Mouse (Mus musculus) CH12.LX (cell line): ENCODE measurements around the gene Eya4. TPM values are rescaled to one million over a fixed set of nuclear protein-coding genes. Genes with fewer than 3 reads are reported as not detected.

Experiments
- DNase-seq: peaks from one replicate; pipeline ENCODE4 v3.0.0-alpha.2; 2013; ENCODE audit errors: extremely low read depth
- H3K27ac ChIP-seq: 2 replicates; pipeline ENCODE4 v1.5.1; 2012; ENCODE audit warnings: low read depth, mild to moderate bottlenecking, control low read depth, moderate library complexity; ENCODE audit not compliant: insufficient read depth
- H3K27me3 ChIP-seq: replicated peaks from 2 replicates; pipeline ENCODE3; 2012; ENCODE audit warnings: inconsistent platforms
- H3K36me3 ChIP-seq, 2 experiments: replicated peaks in 1 of 2; 2 replicates each; pipeline versions ENCODE3 to v1.6.1; 2012; ENCODE audit warnings: inconsistent platforms in 1 of 2, low read length in 1 of 2, mild to moderate bottlenecking in 1 of 2, mixed read lengths in 1 of 2, moderate library complexity in 1 of 2; ENCODE audit not compliant: control insufficient read depth in 1 of 2, insufficient read depth in 1 of 2
- H3K4me1 ChIP-seq, 2 experiments: 2 replicates each; pipeline ENCODE4 v1.6.1; 2012; ENCODE audit warnings: inconsistent platforms in 1 of 2, moderate library complexity in 1 of 2; ENCODE audit not compliant: insufficient read depth in 2 of 2, control insufficient read depth in 1 of 2
- H3K4me2 ChIP-seq: 2 replicates; pipeline ENCODE4 v1.6.1; 2012; ENCODE audit warnings: low read depth, mild to moderate bottlenecking, control low read depth; ENCODE audit not compliant: poor library complexity, insufficient read depth, severe bottlenecking
- H3K4me3 ChIP-seq, 3 experiments: fragments of 150-350 bp in 1 of 3; sonication (generic) in 1 of 3; replicated peaks in 1 of 3; 2 replicates each; pipeline versions ENCODE3 to v1.5.1; 2011 to 2012; ENCODE audit warnings: low read depth in 2 of 3, low read length in 2 of 3, mild to moderate bottlenecking in 2 of 3, moderate library complexity in 2 of 3, control low read depth in 1 of 3, improper control_type of control experiment in 1 of 3, inconsistent platforms in 1 of 3, mixed read lengths in 1 of 3; ENCODE audit not compliant: poor library complexity in 1 of 3
- H3K79me2 ChIP-seq: replicated peaks from 2 replicates; pipeline ENCODE4 v1.6.1; 2012; ENCODE audit warnings: mild to moderate bottlenecking, moderate library complexity; ENCODE audit not compliant: control insufficient read depth, poor library complexity, insufficient read depth, severe bottlenecking; ENCODE audit errors: extremely low read depth
- H3K9ac ChIP-seq: 2 replicates; pipeline ENCODE4 v1.6.1; 2012; ENCODE audit warnings: low read depth, mild to moderate bottlenecking, control low read depth, moderate library complexity; ENCODE audit not compliant: insufficient read depth
- H3K9me3 ChIP-seq: replicated peaks from 2 replicates; pipeline ENCODE3; 2012; ENCODE audit warnings: low read length, inconsistent platforms, mixed read lengths
- BHLHE40 ChIP-seq: IDR thresholded peaks from 2 replicates; pipeline ENCODE4 v1.6.1; 2011; ENCODE audit warnings: mild to moderate bottlenecking, low read depth, low read length, improper control_type of control experiment
- CHD1 ChIP-seq: IDR thresholded peaks from 2 replicates; pipeline ENCODE4 v1.6.1; 2012; ENCODE audit warnings: low read depth, low read length, improper control_type of control experiment, inconsistent platforms
- CHD2 ChIP-seq: IDR thresholded peaks from 2 replicates; pipeline ENCODE4 v1.6.1; 2011; ENCODE audit warnings: low read length, improper control_type of control experiment
- CTCF ChIP-seq, 2 experiments: IDR thresholded peaks in 1 of 2; conservative IDR thresholded peaks in 1 of 2; 2 replicates each; pipeline ENCODE4 v1.5.1; 2011 to 2012; ENCODE audit warnings: low read depth in 2 of 2, low read length in 2 of 2, improper control_type of control experiment in 1 of 2, inconsistent platforms in 1 of 2, mild to moderate bottlenecking in 1 of 2, moderate library complexity in 1 of 2
- E2F4 ChIP-seq: IDR thresholded peaks from 2 replicates; pipeline ENCODE4 v1.6.1; 2011; ENCODE audit warnings: low read depth, low read length, improper control_type of control experiment; ENCODE audit not compliant: insufficient replicate concordance
- EP300 ChIP-seq: IDR thresholded peaks from 2 replicates; pipeline ENCODE4 v1.6.1; 2011; ENCODE audit warnings: low read length, improper control_type of control experiment
- ETS1 ChIP-seq: conservative IDR thresholded peaks from 2 replicates; pipeline ENCODE4 v1.6.1; 2012; ENCODE audit warnings: low read depth, mild to moderate bottlenecking, inconsistent platforms, low read length, improper control_type of control experiment, moderate library complexity
- GABPA ChIP-seq: IDR thresholded peaks from 2 replicates; pipeline ENCODE4 v1.6.1; 2012; ENCODE audit warnings: low read depth, low read length, improper control_type of control experiment, inconsistent platforms; ENCODE audit not compliant: insufficient replicate concordance
- JUN ChIP-seq: IDR thresholded peaks from 2 replicates; pipeline ENCODE4 v1.6.1; 2011; ENCODE audit warnings: low read depth, mild to moderate bottlenecking, low read length, improper control_type of control experiment, moderate library complexity; ENCODE audit not compliant: insufficient read depth
- JUND ChIP-seq: conservative IDR thresholded peaks from 2 replicates; pipeline ENCODE4 v1.6.1; 2011; ENCODE audit warnings: low read depth, low read length, improper control_type of control experiment
- KAT2A ChIP-seq: IDR thresholded peaks from 2 replicates; pipeline ENCODE4 v1.6.1; 2012; ENCODE audit warnings: low read length, improper control_type of control experiment, inconsistent platforms; ENCODE audit not compliant: insufficient replicate concordance
- MEF2A ChIP-seq: IDR thresholded peaks from 2 replicates; pipeline ENCODE4 v1.6.1; 2014; ENCODE audit warnings: low read depth, mild to moderate bottlenecking, inconsistent platforms, low read length, improper control_type of control experiment, borderline replicate concordance
- MXI1 ChIP-seq: IDR thresholded peaks from 2 replicates; pipeline ENCODE4 v1.6.1; 2011; ENCODE audit warnings: mild to moderate bottlenecking, low read depth, low read length, improper control_type of control experiment
- NRF1 ChIP-seq: IDR thresholded peaks from 2 replicates; pipeline ENCODE4 v1.6.1; 2014; ENCODE audit warnings: low read depth, mild to moderate bottlenecking, inconsistent platforms, low read length, improper control_type of control experiment, moderate library complexity
- PAX5 ChIP-seq: IDR thresholded peaks from 2 replicates; pipeline ENCODE4 v1.6.1; 2012; ENCODE audit warnings: low read length, inconsistent platforms, mixed read lengths
- POLR2A ChIP-seq: IDR thresholded peaks from 2 replicates; pipeline ENCODE4 v1.6.1; 2011; ENCODE audit warnings: low read depth, mild to moderate bottlenecking, improper control_type of control experiment, low read length
- RAD21 ChIP-seq: IDR thresholded peaks from 2 replicates; pipeline ENCODE4 v1.6.1; 2011; ENCODE audit warnings: low read depth, mild to moderate bottlenecking, low read length, improper control_type of control experiment, moderate library complexity
- SIN3A ChIP-seq: IDR thresholded peaks from 2 replicates; pipeline ENCODE4 v1.6.1; 2012; ENCODE audit warnings: low read length, improper control_type of control experiment, inconsistent platforms
- TBP ChIP-seq: conservative IDR thresholded peaks from 2 replicates; pipeline ENCODE4 v1.6.1; 2011; ENCODE audit warnings: low read depth, low read length, improper control_type of control experiment
- USF1 ChIP-seq: IDR thresholded peaks from 2 replicates; pipeline ENCODE4 v1.6.1; 2014; ENCODE audit warnings: low read depth, mild to moderate bottlenecking, inconsistent platforms, low read length, improper control_type of control experiment
- USF2 ChIP-seq: conservative IDR thresholded peaks from 2 replicates; pipeline ENCODE4 v1.6.1; 2011; ENCODE audit warnings: low read depth, low read length, improper control_type of control experiment
- ZMIZ1 ChIP-seq: IDR thresholded peaks from 2 replicates; pipeline ENCODE4 v1.6.1; 2012; ENCODE audit warnings: low read depth, mild to moderate bottlenecking, inconsistent platforms, low read length, improper control_type of control experiment
- ZNF384 ChIP-seq: IDR thresholded peaks from 2 replicates; pipeline ENCODE4 v1.6.1; 2012; ENCODE audit warnings: low read depth, low read length, improper control_type of control experiment, inconsistent platforms
- dilution Hi-C: fragments of 300-500 bp; cut with MboI; formaldehyde crosslinking; loops from 2 replicates; pipeline ENCODE4 v1.14.3; 2020; ENCODE audit warnings: low sequenced_read_pairs; ENCODE audit not compliant: extremely low pct_unique_long_range_greater_than_20kb, extremely low pct_ligation_motif_present
- in situ Hi-C: fragments of 300-500 bp; cut with MboI; formaldehyde crosslinking; loops from 3 replicates; pipeline ENCODE4 v1.14.3; 2019; ENCODE audit warnings: low sequenced_read_pairs, low pct_ligation_motif_present, low pct_unique_long_range_greater_than_20kb, mixed read lengths
- polyA plus RNA-seq: library from polyadenylated mRNA; unstranded; fragments of >175 nt; gene quantifications from 2 replicates; pipeline ENCODE4 v1.2.1, GENCODE M21; 2012; ENCODE audit warnings: low read depth; ENCODE audit not compliant: insufficient read length
- total RNA-seq, 2 experiments: library from RNA; depleted of rRNA; stranded (reverse); fragments of 300-350 nt in 1 of 2; fragments of >200 nt in 1 of 2; gene quantifications; 2 replicates each; pipeline ENCODE4 v1.2.3; 2012 to 2014

The Eya4 gene
- total and polyA plus RNA-seq, 3 experiments = 0.05 to 0.10 TPM; not detected in 1

DNA sequence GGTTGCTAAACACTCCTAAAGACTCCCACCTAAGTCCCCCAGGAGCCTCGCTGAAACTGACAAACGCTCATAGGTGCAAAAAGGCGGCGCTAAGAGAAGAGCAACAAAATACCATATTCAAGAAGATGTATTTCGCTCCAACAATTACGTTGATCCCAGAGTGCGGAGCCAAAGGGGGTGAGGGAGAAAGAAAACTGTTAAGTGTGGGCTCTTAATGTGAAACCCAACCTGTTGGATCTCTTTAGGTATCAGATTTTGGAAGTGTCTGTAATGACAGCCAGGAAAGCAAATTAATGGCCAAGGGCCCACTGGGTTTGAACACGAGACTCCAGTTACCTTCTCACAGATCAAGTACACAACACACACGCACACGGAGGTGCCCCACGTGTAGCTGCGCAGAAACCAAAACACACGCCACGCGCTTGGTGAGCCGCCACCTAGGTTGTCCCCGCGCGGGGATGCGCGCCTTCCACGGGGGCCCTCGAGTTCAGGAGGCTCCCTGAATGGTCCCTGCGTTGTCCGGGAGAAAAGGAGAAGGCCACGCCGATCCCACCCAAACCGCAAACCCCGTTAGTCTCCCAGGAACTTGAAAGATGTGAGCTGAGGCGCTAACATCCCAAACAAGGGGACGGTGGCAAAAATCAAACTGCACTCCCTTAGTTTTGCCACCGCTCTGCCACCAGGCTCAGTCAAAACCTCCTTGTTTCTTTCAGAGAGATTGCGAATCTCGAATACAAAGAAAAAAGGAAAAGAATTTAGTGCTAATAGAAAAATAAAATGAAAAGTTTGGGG is 2.3 kb downstream of the Eya4 start:
- dilution Hi-C loops (no loop called here), in situ Hi-C loops (no loop called here)
- Histone ChIP-seq H3K4me1 (no peaks in the 10 kb centered on the region), H3K27ac (no peak overlapping the region), H3K79me2 (no peaks in the 10 kb centered on the region), H3K36me3 (no peaks in the 10 kb centered on the region), H3K4me2 (no peak overlapping the region), H3K9ac (no peak overlapping the region), H3K27me3 (no peaks in the 10 kb centered on the region), H3K9me3 (peaks cover 10% of the 10 kb centered on the region), H3K4me3 (no peak overlapping the region)
- no peak for TF ChIP-seq CHD1
- no peak for TF ChIP-seq CTCF (conservative IDR thresholded peaks at IDR 0.05 in 1 of 2, IDR thresholded peaks at IDR 0.05 in 1 of 2; ENCODE audit: low read depth in 2 of 2, low read length in 2 of 2)
- DNase-seq = no peak

DNA sequence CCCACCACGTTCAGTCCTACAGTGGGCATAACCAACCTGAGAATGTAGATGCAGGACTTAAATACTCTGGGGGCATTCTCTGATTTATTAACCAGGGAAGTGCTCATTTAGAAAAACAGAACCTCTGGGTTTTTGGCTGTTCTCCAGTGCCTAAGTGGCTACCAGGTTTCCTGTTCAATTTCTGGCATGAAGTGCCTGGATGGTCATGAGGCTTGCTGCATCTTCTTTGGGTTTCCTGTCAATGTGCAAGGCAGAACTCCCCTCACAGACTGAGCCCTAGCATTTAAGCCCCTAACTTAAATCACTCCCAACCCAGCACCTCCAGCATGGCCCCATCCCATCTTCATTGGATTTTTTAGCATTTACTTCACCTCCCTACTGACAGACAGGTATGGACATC is 13.3 kb downstream of the Eya4 start:
- in situ Hi-C loops = no loop called here
- no peaks in the 10 kb centered on the region for H3K9me3 ChIP-seq
- no peak for TF ChIP-seq JUN
- no peak for TF ChIP-seq MEF2A
- no peak for TF ChIP-seq JUND
- TF ChIP-seq EP300 = no peak
- TF ChIP-seq RAD21 = no peak
- TF ChIP-seq ETS1 = no peak
- TF ChIP-seq SIN3A = no peak
- no peak for TF ChIP-seq ZNF384
- dilution Hi-C loops = no loop called here
- DNase-seq = no peak
- H3K4me1 ChIP-seq = no peaks in the 10 kb centered on the region
- H3K27me3 ChIP-seq = no peaks in the 10 kb centered on the region
- no peak overlapping the region for H3K4me3 ChIP-seq
- no peak overlapping the region for H3K9ac ChIP-seq
- H3K4me2 ChIP-seq = no peak overlapping the region
- no peaks in the 10 kb centered on the region for H3K36me3 ChIP-seq
- no peaks in the 10 kb centered on the region for H3K79me2 ChIP-seq
- H3K27ac ChIP-seq = no peak overlapping the region

- in situ Hi-C loops = no loop called here
- Histone ChIP-seq H3K4me1 (no peaks in the 10 kb centered on the region), H3K79me2 (no peaks in the 10 kb centered on the region), H3K9me3 (no peaks in the 10 kb centered on the region), H3K27ac (no peak overlapping the region), H3K36me3 (no peaks in the 10 kb centered on the region)
- TF ChIP-seq GABPA (no peak), SIN3A (no peak), TBP (no peak), ZNF384 (no peak), JUND (no peak), USF2 (no peak), CTCF (conservative IDR thresholded peaks at IDR 0.05 in 1 of 2, IDR thresholded peaks at IDR 0.05 in 1 of 2; ENCODE audit: low read depth in 2 of 2, low read length in 2 of 2) (no peak), KAT2A (no peak), ZMIZ1 (no peak), PAX5 (no peak), BHLHE40 (no peak), RAD21 (no peak), NRF1 (no peak), MXI1 (no peak), E2F4 (no peak), POLR2A (no peak), CHD2 (no peak), USF1 (no peak)
- TF ChIP-seq, all 38 proteins: peak for 0
- no peak for DNase-seq
- no peak overlapping the region for H3K4me2 ChIP-seq
- H3K4me3 ChIP-seq = no peak overlapping the region
- H3K27me3 ChIP-seq = no peaks in the 10 kb centered on the region
- dilution Hi-C loops = no loop called here
- no peak overlapping the region for H3K9ac ChIP-seq
Measured at GRCm38 (mm10) chr10:23332768-23333167, 17.8 kb downstream of the Eya4 start.
